Mouse (Mus musculus): ENCODE measurements around the gene Hoxa1. TPM values are rescaled to one million over a fixed set of nuclear protein-coding genes. Genes with fewer than 3 reads are reported as not detected.

The Hoxa1 gene
- total RNA-seq, 2 experiments from 2014 or later = not detected

GRCm38 (mm10) chr6:52174968-52175751, 17.0 kb upstream of the Hoxa1 start:
- no peak for DNase-seq (ENCODE audit: low spot score in 2 of 2)
- intact Hi-C loops (cut with DNase I) = no loop called here

- intact Hi-C loops (cut with DNase I) = no loop called here
- no peak for DNase-seq (ENCODE audit: low spot score in 2 of 2)
Observed at GRCm38 (mm10) chr6:52173648-52174047, 15.5 kb upstream of the Hoxa1 start.

GRCm38 (mm10) chr6:52172501-52172900, 14.4 kb upstream of the Hoxa1 start:
- intact Hi-C loops (cut with DNase I) = no loop called here
- DNase-seq (ENCODE audit: low spot score in 2 of 2) = no peak

DNA sequence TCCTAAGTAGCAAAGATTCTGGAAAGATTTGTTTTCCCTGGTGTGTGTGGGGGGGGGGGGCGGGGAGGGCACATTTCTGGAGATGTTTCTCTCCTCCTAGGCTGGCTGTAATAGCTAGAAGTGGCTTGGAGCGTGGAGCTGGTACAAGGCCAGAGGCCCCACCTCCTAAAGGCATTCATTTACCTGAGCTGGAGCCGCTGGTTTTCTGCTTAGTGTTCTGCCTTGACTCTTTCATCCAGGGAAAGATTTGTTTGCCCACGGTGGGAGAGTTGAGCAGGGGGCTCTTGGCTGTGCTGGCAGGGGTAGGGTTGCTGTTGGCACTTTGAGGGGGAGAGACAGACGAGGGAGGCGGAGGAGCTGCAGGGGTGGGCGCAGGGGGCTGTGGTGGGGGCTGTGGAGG, 13.8 kb upstream of the Hoxa1 start:
- no peak for DNase-seq (ENCODE audit: low spot score in 2 of 2)
- intact Hi-C loops (cut with DNase I) = no loop called here

- no peak for DNase-seq (ENCODE audit: low spot score in 2 of 2)
- intact Hi-C loops (cut with DNase I) = no loop called here
Observed at GRCm38 (mm10) chr6:52171331-52171730, 13.2 kb upstream of the Hoxa1 start.

- DNase-seq (ENCODE audit: low spot score in 2 of 2) = no peak
- intact Hi-C loops (cut with DNase I) = no loop called here
Observed at GRCm38 (mm10) chr6:52170898-52171223, 12.7 kb upstream of the Hoxa1 start.

DNA sequence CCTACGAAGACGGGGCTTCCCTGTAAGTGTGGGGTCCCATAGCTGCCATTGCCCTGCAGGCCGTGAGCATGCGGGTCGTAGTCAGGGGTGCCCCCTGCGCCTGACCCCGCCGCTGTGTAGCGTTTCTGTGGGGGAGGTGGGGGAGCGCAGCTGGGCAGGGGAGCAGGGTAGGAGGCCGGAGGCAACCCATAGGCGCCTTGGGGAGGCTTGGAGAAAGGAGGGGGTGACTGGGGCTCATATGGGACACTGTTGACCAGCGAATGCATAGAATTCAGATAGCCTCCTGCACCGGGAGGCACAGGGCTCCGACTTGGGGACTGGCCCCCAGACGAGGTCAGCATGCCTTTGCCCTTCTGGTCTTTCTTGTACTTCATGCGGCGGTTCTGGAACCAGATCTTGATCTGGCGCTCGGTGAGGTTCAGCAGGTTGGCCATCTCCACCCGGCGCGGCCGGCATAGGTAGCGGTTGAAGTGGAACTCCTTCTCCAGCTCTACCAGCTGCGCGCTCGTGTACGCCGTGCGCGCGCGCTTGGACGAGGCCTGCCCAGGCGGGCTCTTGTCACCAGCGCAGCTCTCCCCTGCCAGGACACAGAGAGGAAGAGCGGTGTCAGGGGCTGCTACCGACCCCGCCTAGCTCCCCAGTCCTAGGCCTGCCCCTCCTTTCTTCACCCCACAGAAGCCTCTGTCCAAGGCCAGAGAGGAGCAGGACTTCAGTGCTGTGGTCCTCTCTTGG, 12.2 kb upstream of the Hoxa1 start:
- no peak for DNase-seq (ENCODE audit: low spot score in 2 of 2)
- intact Hi-C loops (cut with DNase I) = no loop called here

- intact Hi-C loops (cut with DNase I) = loop anchor here (5.0 kb wide), 1 partner anchor 33 kb away; the partner anchor contains the start of gene Hoxa5
- no peak for DNase-seq (ENCODE audit: low spot score in 2 of 2)
Observed at GRCm38 (mm10) chr6:52169499-52170165, 11.5 kb upstream of the Hoxa1 start.

DNA sequence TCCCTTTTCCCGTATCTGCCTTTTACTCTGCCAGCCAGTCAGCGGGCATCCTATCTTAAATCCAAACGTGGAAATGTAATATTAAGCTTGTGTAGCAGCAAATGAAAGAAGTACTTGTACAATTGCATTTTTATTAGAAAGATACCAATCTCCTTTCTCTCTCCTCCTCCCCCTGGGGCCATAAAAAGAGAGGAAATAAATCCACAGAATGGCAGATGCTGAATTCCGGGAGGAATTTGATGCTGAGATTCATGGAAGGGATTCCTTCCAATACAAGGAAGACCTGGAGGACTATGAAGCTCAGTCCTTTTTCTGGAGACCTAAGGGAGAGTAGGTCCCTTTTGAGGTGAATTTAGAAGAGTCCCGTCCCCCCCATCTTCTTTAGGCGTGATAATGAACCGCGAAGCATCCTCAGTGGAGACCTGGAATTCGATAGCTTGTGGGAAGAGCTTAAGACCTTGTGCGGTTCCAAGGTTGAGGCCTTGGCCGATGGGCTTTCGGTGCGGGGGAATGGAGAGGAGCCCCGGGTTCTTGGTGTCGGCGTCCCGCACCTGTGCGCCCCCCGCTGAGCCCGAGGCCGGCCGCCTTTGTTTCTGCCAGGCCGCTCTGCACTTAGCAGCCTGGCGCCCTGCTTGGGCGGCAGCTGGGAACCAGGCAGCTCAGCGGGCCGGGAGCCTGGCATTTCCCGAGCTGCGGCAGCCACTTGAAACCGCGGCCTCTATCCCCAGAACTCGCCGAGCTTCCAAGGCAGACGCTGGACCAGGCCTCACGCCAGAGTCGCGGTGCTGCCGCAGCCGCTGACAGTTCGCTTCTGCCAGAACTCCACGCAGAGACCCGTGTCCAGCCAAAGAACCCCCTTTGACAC, 10.3 kb upstream of the Hoxa1 start:
- intact Hi-C loops (cut with DNase I) = loop anchor here (5.0 kb wide), 1 partner anchor 34 kb away; the partner anchor contains the start of gene Hoxa5

GRCm38 (mm10) chr6:52167736-52168161, 9.6 kb upstream of the Hoxa1 start:
- DNase-seq (ENCODE audit: low spot score in 2 of 2) = no peak

More for the DNA sequence above, 10.3 kb upstream of the Hoxa1 start:
- no peak for DNase-seq (ENCODE audit: low spot score in 2 of 2)

GRCm38 (mm10) chr6:52167176-52167575, 9.1 kb upstream of the Hoxa1 start:
- DNase-seq (ENCODE audit: low spot score in 2 of 2) = no peak
- intact Hi-C loops (cut with DNase I) = loop anchor here (5.0 kb wide), 1 partner anchor 35 kb away; the partner anchor contains the start of gene Hoxa5

More at GRCm38 (mm10) chr6:52167736-52168161, 9.6 kb upstream of the Hoxa1 start:
- intact Hi-C loops (cut with DNase I) = loop anchor here (5.0 kb wide), 1 partner anchor 35 kb away; the partner anchor contains the start of gene Hoxa5

DNA sequence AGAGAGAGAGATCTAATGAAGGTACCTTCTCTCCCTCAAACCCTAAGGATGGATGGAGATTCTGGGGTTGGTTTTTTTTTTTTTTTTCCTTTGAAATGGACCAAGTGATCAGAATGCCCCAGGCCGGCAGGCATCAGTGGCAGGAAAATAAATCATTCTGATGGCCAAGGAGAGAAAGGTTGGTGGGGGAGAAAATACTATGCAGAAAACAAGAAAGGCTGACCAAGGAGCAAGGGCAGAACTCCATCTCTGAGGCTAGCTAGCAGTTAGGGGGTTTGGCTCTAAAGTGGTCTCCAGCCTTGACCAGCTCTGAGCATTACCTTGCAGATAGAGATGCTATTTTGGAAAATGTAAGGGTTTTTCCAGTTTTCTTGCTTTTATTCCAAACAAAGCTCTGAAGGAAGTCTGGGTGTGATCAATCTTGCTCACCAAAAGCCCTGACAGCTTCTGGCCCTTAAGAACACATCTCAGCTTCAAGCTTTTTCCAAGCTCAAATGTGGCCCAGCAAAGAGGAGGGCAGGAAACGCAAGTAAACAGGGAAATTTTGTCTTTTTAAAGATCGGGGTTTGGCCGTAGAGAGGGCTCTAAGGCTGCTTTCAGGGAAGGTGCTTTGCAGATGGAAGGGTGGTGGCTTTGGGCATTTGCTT, 8.4 kb upstream of the Hoxa1 start:
- DNase-seq (ENCODE audit: low spot score in 2 of 2) = no peak
- intact Hi-C loops (cut with DNase I) = loop anchor here (5.0 kb wide), 1 partner anchor 36 kb away; the partner anchor contains the start of gene Hoxa5

DNA sequence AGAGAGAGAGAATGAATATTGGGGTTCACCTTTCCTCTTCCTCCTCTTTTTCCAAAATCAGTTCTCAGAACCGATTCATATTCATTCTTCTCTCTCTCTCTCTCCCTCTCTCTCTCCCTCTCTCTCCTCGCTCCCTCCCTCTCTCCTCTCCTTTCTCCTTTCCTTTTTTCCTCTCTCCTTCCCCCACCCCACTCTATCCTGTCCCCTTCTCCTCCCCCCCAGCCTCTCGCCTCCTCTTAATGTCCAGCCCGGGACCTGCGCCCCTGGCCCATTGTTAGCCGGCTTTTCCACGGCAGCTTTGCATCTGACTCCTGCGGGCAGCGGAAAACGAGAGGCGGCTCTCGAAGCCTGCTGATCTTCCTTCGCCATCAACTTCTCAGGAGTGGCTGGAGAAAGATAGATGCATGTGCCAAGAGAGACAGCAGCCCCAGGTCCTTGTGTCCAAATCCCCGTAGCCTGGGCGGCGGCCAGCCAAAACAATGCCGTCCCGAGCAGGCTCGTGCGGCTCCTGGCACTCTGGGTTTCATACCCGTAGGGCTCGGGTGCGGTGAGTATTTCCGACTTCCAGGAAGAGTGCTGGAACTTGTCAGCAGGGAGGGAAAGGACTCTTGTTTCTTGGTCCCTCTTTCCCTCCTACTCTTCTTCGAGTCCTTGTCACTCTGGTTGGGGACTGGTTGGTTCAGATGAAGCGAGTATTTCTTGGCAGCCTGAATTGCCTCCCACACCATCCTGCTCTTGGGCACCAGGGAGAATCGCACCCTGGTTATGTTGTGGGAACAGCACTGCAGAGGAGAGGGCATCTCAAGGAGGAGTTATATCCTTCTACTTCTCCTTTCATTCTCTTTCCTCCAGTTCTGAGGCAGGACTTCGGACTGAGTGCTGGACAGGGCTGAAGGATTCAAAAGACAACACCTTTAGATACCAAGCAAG, 7.6 kb upstream of the Hoxa1 start:
- DNase-seq (ENCODE audit: low spot score in 2 of 2) = no peak

GRCm38 (mm10) chr6:52164626-52165440, 6.7 kb upstream of the Hoxa1 start, which contains the start of gene Hoxa2:
TSS of gene Hoxa2 (minus strand) at chr6:52164831.
- intact Hi-C loops (cut with DNase I) = loop anchor here (5.0 kb wide), 2 partner anchors 37 to 988 kb away; partner anchors contain the start of gene Hoxa5
- DNase-seq (ENCODE audit: low spot score in 2 of 2) = no peak

More for the DNA sequence above, 7.6 kb upstream of the Hoxa1 start:
- intact Hi-C loops (cut with DNase I) = loop anchor here (5.0 kb wide), 1 partner anchor 37 kb away; the partner anchor contains the start of gene Hoxa5

- no peak for DNase-seq (ENCODE audit: low spot score in 2 of 2)
- intact Hi-C loops (cut with DNase I) = loop anchor here (5.0 kb wide), 1 partner anchor 987 kb away; no protein-coding TSS in a partner anchor
Observed at GRCm38 (mm10) chr6:52164051-52164625, 6.0 kb upstream of the Hoxa1 start.

GRCm38 (mm10) chr6:52163366-52164031, 5.4 kb upstream of the Hoxa1 start:
- DNase-seq (ENCODE audit: low spot score in 2 of 2) = no peak
- intact Hi-C loops (cut with DNase I) = loop anchor here (5.0 kb wide), 1 partner anchor 986 kb away; no protein-coding TSS in a partner anchor

Data from left cerebral cortex, postnatal 36 days (tissue).